Mouse (Mus musculus) heart, embryonic 14.5 days (tissue): ENCODE measurements around the gene Srxn1. TPM values are rescaled to one million over a fixed set of nuclear protein-coding genes. Genes with fewer than 3 reads are reported as not detected.
A peak's percentile ranks its signal among the peaks of the same experiment; 100 is the strongest.

Experiments
- ATAC-seq: fragments of 200-750 bp; cut with Nextera tagmentation; 2 replicates; pipeline ENCODE4 v1.8.0; 2017; ENCODE audit warnings: low read depth, moderate TSS enrichment; ENCODE audit not compliant: insufficient number of reproducible peaks, insufficient read depth, low FRiP score
- H3K27ac ChIP-seq, 2 experiments: fragments of 200-500 bp in 1 of 2; fragments of 300-500 bp in 1 of 2; sonication (generic) in 1 of 2; replicated peaks in 1 of 2; 2 replicates each; pipeline ENCODE4 v1.5.1; 2012 to 2014; ENCODE audit warnings: low read depth in 2 of 2, low read length in 2 of 2, control low read depth in 1 of 2, mild to moderate bottlenecking in 1 of 2, mixed read lengths in 1 of 2; ENCODE audit not compliant: control insufficient read depth in 1 of 2, insufficient read depth in 1 of 2
- H3K27me3 ChIP-seq: fragments of 300-500 bp; sonication (generic); 2 replicates; pipeline ENCODE4 v1.6.1; 2014; ENCODE audit warnings: mild to moderate bottlenecking, low read length, control low read depth; ENCODE audit not compliant: control insufficient read depth, insufficient read depth
- H3K36me3 ChIP-seq: fragments of 300-500 bp; sonication (generic); 2 replicates; pipeline ENCODE4 v1.6.1; 2014; ENCODE audit warnings: mild to moderate bottlenecking, control low read depth, low read length, mixed read lengths; ENCODE audit not compliant: control insufficient read depth, insufficient read depth
- H3K4me1 ChIP-seq, 2 experiments: fragments of 200-500 bp in 1 of 2; fragments of 300-500 bp in 1 of 2; sonication (generic) in 1 of 2; 2 replicates each; pipeline ENCODE4 v1.6.1; 2012 to 2014; ENCODE audit warnings: low read length in 2 of 2, control low read depth in 1 of 2, mixed read lengths in 1 of 2; ENCODE audit not compliant: control insufficient read depth in 2 of 2, insufficient read depth in 2 of 2
- H3K4me2 ChIP-seq: fragments of 300-500 bp; sonication (generic); 2 replicates; pipeline ENCODE4 v1.6.1; 2014; ENCODE audit warnings: mild to moderate bottlenecking, low read length
- H3K4me3 ChIP-seq, 2 experiments: fragments of 200-500 bp in 1 of 2; fragments of 300-500 bp in 1 of 2; sonication (generic) in 1 of 2; 2 replicates each; pipeline ENCODE4 v1.5.1; 2012 to 2014; ENCODE audit warnings: low read length in 2 of 2, mild to moderate bottlenecking in 2 of 2, control low read depth in 1 of 2, low read depth in 1 of 2, moderate library complexity in 1 of 2; ENCODE audit not compliant: control insufficient read depth in 1 of 2, insufficient read depth in 1 of 2
- H3K9ac ChIP-seq: fragments of 300-500 bp; sonication (generic); 2 replicates; pipeline ENCODE4 v1.6.1; 2014; ENCODE audit warnings: mild to moderate bottlenecking, low read length
- H3K9me3 ChIP-seq: fragments of 300-500 bp; sonication (generic); 2 replicates; pipeline ENCODE4 v1.6.1; 2016; ENCODE audit warnings: low read length, control low read depth; ENCODE audit not compliant: control insufficient read depth
- WGBS: fragments of 180-500 bp; shearing (Covaris S2); extraction: QIAGEN DNeasy Blood & Tissue Kit; methylation state at CpG from one replicate; pipeline ENCODE4 v1.1.7; 2014; 5-methylcytosine and 5-hydroxymethylcytosine counted together
- polyA plus RNA-seq: library from polyadenylated mRNA; unstranded; fragments of >200 nt; fragmentation: Nextera tagmentation; extraction: Ambion mirVana; gene quantifications from 2 replicates; pipeline ENCODE4 v1.2.1, GENCODE M21; 2014

The Srxn1 gene
- polyA plus RNA-seq, 1 experiment from 2014 or later = 5.7 TPM

GRCm38 (mm10) chr2:152148675-152149074, 43.4 kb downstream of the Srxn1 start:
- H3K36me3 ChIP-seq = no peaks in the 10 kb centered on the region
- no peak overlapping the region for H3K4me3 ChIP-seq
- H3K9me3 ChIP-seq = no peaks in the 10 kb centered on the region
- peaks cover 0 to 5% of the 10 kb centered on the region in 2 experiments; a peak in 2 of 4 replicates for H3K4me1 ChIP-seq
- WGBS = 80% methylated on average over 9 of the region's 9 CpGs
- ATAC-seq = no peak
- H3K4me2 ChIP-seq = no peak overlapping the region
- no peak overlapping the region for H3K27ac ChIP-seq
- H3K9ac ChIP-seq = no peak overlapping the region
- H3K27me3 ChIP-seq = peaks cover 25% of the 10 kb centered on the region

- 0 out of 4 replicates have a peak overlapping the region, but pooled peaks of 1 of the 2 experiments have one; percentile 4 for H3K27ac ChIP-seq
- WGBS = 43% methylated on average over 4 of the region's 4 CpGs
Measured at GRCm38 (mm10) chr2:152149891-152150290, 44.6 kb downstream of the Srxn1 start.

GRCm38 (mm10) chr2:152150373-152150772, 45.1 kb downstream of the Srxn1 start:
- peaks cover 8% of the 10 kb centered on the region for H3K27me3 ChIP-seq
- H3K4me1 ChIP-seq = no peaks in the 10 kb centered on the region
- WGBS = 65% methylated on average over 6 of the region's 6 CpGs
- H3K36me3 ChIP-seq = no peaks in the 10 kb centered on the region
- H3K4me3 ChIP-seq = no peak overlapping the region
- H3K4me2 ChIP-seq = no peak overlapping the region
- no peak for ATAC-seq
- H3K9ac ChIP-seq = no peak overlapping the region
- peak overlapping the region in 1 of 2 experiments; percentile 4; a peak in 1 of 4 replicates for H3K27ac ChIP-seq
- H3K9me3 ChIP-seq = no peaks in the 10 kb centered on the region

More at GRCm38 (mm10) chr2:152149891-152150290, 44.6 kb downstream of the Srxn1 start:
- Histone ChIP-seq H3K27me3 (peaks cover 13% of the 10 kb centered on the region), H3K4me3 (no peak overlapping the region), H3K9me3 (no peaks in the 10 kb centered on the region), H3K4me1 (no peaks in the 10 kb centered on the region), H3K36me3 (no peaks in the 10 kb centered on the region), H3K4me2 (no peak overlapping the region), H3K9ac (no peak overlapping the region)
- no peak for ATAC-seq

GRCm38 (mm10) chr2:152153361-152153760, 48.0 kb downstream of the Srxn1 start:
- no peaks in the 10 kb centered on the region for H3K9me3 ChIP-seq
- H3K4me3 ChIP-seq = no peak overlapping the region
- no peak for ATAC-seq
- 41% methylated on average over 3 of the region's 3 CpGs for WGBS
- H3K4me2 ChIP-seq = no peak overlapping the region
- no peak overlapping the region for H3K27ac ChIP-seq
- no peaks in the 10 kb centered on the region for H3K27me3 ChIP-seq
- no peaks in the 10 kb centered on the region for H3K36me3 ChIP-seq
- no peaks in the 10 kb centered on the region for H3K4me1 ChIP-seq
- no peak overlapping the region for H3K9ac ChIP-seq

- H3K27me3 ChIP-seq = no peaks in the 10 kb centered on the region
- no peaks in the 10 kb centered on the region for H3K36me3 ChIP-seq
- no peak overlapping the region for H3K9ac ChIP-seq
- ATAC-seq = peak; percentile 70
- peak overlapping the region; percentile 36 to 68; a peak in 3 of 4 replicates for H3K27ac ChIP-seq
- no peaks in the 10 kb centered on the region for H3K4me1 ChIP-seq
- 38% methylated on average over 7 of the region's 7 CpGs for WGBS
- H3K4me2 ChIP-seq = no peak overlapping the region
- 0 out of 2 replicates have a peak, but pooled peaks cover 3% of the 10 kb centered on the region for H3K9me3 ChIP-seq
- H3K4me3 ChIP-seq = no peak overlapping the region
Measured at GRCm38 (mm10) chr2:152155414-152156208, 50.3 kb downstream of the Srxn1 start.

GRCm38 (mm10) chr2:152156471-152156870, 51.2 kb downstream of the Srxn1 start:
- no peaks in the 10 kb centered on the region for H3K27me3 ChIP-seq
- no peak overlapping the region; the same call in 1 of the 2 replicates for H3K9ac ChIP-seq
- no peaks in the 10 kb centered on the region for H3K4me1 ChIP-seq
- no peak for ATAC-seq
- peak overlapping the region; percentile 39 to 68; a peak in 2 of 4 replicates for H3K27ac ChIP-seq
- WGBS = 65% methylated on average over 6 of the region's 6 CpGs
- H3K9me3 ChIP-seq = 0 out of 2 replicates have a peak, but pooled peaks cover 3% of the 10 kb centered on the region
- no peak overlapping the region for H3K4me2 ChIP-seq
- no peaks in the 10 kb centered on the region for H3K36me3 ChIP-seq
- H3K4me3 ChIP-seq = no peak overlapping the region

- Histone ChIP-seq H3K9me3 (0 out of 2 replicates have a peak, but pooled peaks cover 3% of the 10 kb centered on the region), H3K4me3 (no peak overlapping the region), H3K27ac (no peak overlapping the region), H3K4me1 (no peaks in the 10 kb centered on the region), H3K9ac (no peak overlapping the region), H3K4me2 (no peak overlapping the region), H3K27me3 (no peaks in the 10 kb centered on the region), H3K36me3 (no peaks in the 10 kb centered on the region)
- ATAC-seq = no peak
- 100% methylated on average over 1 of the region's 1 CpGs for WGBS
Measured at GRCm38 (mm10) chr2:152159487-152159886, 54.2 kb downstream of the Srxn1 start.
